Mouse (Mus musculus): Measurements from ENCODE around the gene Rnf220.

Rnf220 gene

GRCm38 (mm10) chr4:117496482-117497165 is at the start of gene Rnf220:
Gene Rnf220, minus strand, starts transcription at chr4:117497052.
- 1% methylated on average over 42 of the region's 42 CpGs for WGBS

GRCm38 (mm10) chr4:117546616-117547015 is 49.8 kb upstream of the Rnf220 start:
- 91% methylated on average over 6 of the region's 6 CpGs for WGBS

- 91% methylated on average over 3 of the region's 3 CpGs for WGBS
These were observed 48.6 kb upstream of the Rnf220 start for GRCm38 (mm10) chr4:117545448-117545847.

GRCm38 (mm10) chr4:117540571-117540970 is 43.7 kb upstream of the Rnf220 start:
- WGBS: 91% methylated on average over 5 of the region's 5 CpGs

GRCm38 (mm10) chr4:117539329-117539980 is 42.6 kb upstream of the Rnf220 start:
- 89% methylated on average over 8 of the region's 8 CpGs for WGBS

GRCm38 (mm10) chr4:117537002-117537401 is 40.1 kb upstream of the Rnf220 start:
- WGBS: 76% methylated on average over 7 of the region's 7 CpGs

- WGBS: 71% methylated on average over 9 of the region's 9 CpGs
These were observed 38.8 kb upstream of the Rnf220 start for GRCm38 (mm10) chr4:117535496-117536200.

- WGBS: 84% methylated on average over 4 of the region's 4 CpGs
These were observed 33.0 kb upstream of the Rnf220 start for GRCm38 (mm10) chr4:117529843-117530242.

- 61% methylated on average over 1 of the region's 1 CpGs for WGBS
These were observed 31.1 kb upstream of the Rnf220 start for GRCm38 (mm10) chr4:117527952-117528351.

GRCm38 (mm10) chr4:117527116-117527899 is 30.5 kb upstream of the Rnf220 start:
- 85% methylated on average over 9 of the region's 9 CpGs for WGBS

GRCm38 (mm10) chr4:117525990-117526389 is 29.1 kb upstream of the Rnf220 start:
- WGBS: 97% methylated on average over 5 of the region's 5 CpGs

- WGBS: 76% methylated on average over 2 of the region's 2 CpGs
These were observed 24.5 kb upstream of the Rnf220 start for GRCm38 (mm10) chr4:117521350-117521749.

GRCm38 (mm10) chr4:117518246-117518645 is 21.4 kb upstream of the Rnf220 start:
- 74% methylated on average over 4 of the region's 4 CpGs for WGBS

GRCm38 (mm10) chr4:117499043-117499442 is 2.2 kb upstream of the Rnf220 start:
- 95% methylated on average over 8 of the region's 8 CpGs for WGBS

GRCm38 (mm10) chr4:117495869-117496401 is 917 bp downstream of the Rnf220 start:
- under 1% methylated on average over 33 of the region's 33 CpGs for WGBS

- under 1% methylated on average over 47 of the region's 47 CpGs for WGBS
These were observed 1.8 kb downstream of the Rnf220 start for GRCm38 (mm10) chr4:117494911-117495501.

- WGBS: 2% methylated on average over 68 of the region's 71 CpGs
These were observed 2.7 kb downstream of the Rnf220 start for GRCm38 (mm10) chr4:117493905-117494851.

GRCm38 (mm10) chr4:117493161-117493568 is 3.7 kb downstream of the Rnf220 start:
- 4% methylated on average over 17 of the region's 17 CpGs for WGBS

- 81% methylated on average over 6 of the region's 6 CpGs for WGBS
These were observed 5.0 kb downstream of the Rnf220 start for GRCm38 (mm10) chr4:117491840-117492239.

- 87% methylated on average over 14 of the region's 14 CpGs for WGBS
These were observed 6.9 kb downstream of the Rnf220 start for GRCm38 (mm10) chr4:117489975-117490374.
